Mouse (Mus musculus): ENCODE data around the gene Scimp. TPM values are rescaled to one million over a fixed set of nuclear protein-coding genes. Genes with fewer than 3 reads are reported as not detected.

The Scimp gene
- polyA plus RNA-seq, 1 experiment from 2014 or later = 0.50 TPM

Small RNA genes within 50 kb of the gene (microRNA-seq; reads per million reads assigned to microRNA genes)
- gene Gm22760 (ENCODE audit: borderline number of aligned reads) = not detected

Other genes starting within 250 kb of the Scimp start
- 17.2 and 18.3 TPM in 2 replicates for gene Mink1, start 249.7 kb downstream of the Scimp start, polyA plus RNA-seq (2014; fragmentation: Nextera tagmentation; extraction: Ambion mirVana)
- gene 4930544D05Rik, start 196.7 kb downstream of the Scimp start, polyA plus RNA-seq (2014; fragmentation: Nextera tagmentation; extraction: Ambion mirVana) = not detected in 2 replicates
- 0.51 and 0.58 TPM in 2 replicates for gene Chrne, start 193.4 kb downstream of the Scimp start, polyA plus RNA-seq (2014; fragmentation: Nextera tagmentation; extraction: Ambion mirVana)
- 0.38 and 0.60 TPM in 2 replicates for gene Gp1ba, start 173.5 kb downstream of the Scimp start, polyA plus RNA-seq (2014; fragmentation: Nextera tagmentation; extraction: Ambion mirVana)
- gene Rnf167, start 165.4 kb downstream of the Scimp start, polyA plus RNA-seq (2014; fragmentation: Nextera tagmentation; extraction: Ambion mirVana) = 100 and 105 TPM in 2 replicates
- gene Slc25a11, start 165.1 kb downstream of the Scimp start, polyA plus RNA-seq (2014; fragmentation: Nextera tagmentation; extraction: Ambion mirVana) = 147 and 165 TPM in 2 replicates
- gene Pfn1, start 157.9 kb downstream of the Scimp start, polyA plus RNA-seq (2014; fragmentation: Nextera tagmentation; extraction: Ambion mirVana) = 1,605 and 1,712 TPM in 2 replicates
- gene Eno3, start 155.4 kb downstream of the Scimp start, polyA plus RNA-seq (2014; fragmentation: Nextera tagmentation; extraction: Ambion mirVana) = 165 and 289 TPM in 2 replicates
- gene Spag7, start 143.2 kb downstream of the Scimp start, polyA plus RNA-seq (2014; fragmentation: Nextera tagmentation; extraction: Ambion mirVana) = 88.9 and 97.1 TPM in 2 replicates
- gene Camta2, start 124.5 kb downstream of the Scimp start, polyA plus RNA-seq (2014; fragmentation: Nextera tagmentation; extraction: Ambion mirVana) = 12.6 and 12.8 TPM in 2 replicates
- gene Inca1, start 112.4 kb downstream of the Scimp start, polyA plus RNA-seq (2014; fragmentation: Nextera tagmentation; extraction: Ambion mirVana) = 1.1 TPM in 2 replicates
- 14.4 and 14.8 TPM in 2 replicates for gene Kif1c, start 112.0 kb downstream of the Scimp start, polyA plus RNA-seq (2014; fragmentation: Nextera tagmentation; extraction: Ambion mirVana)
- gene Zfp3, start 48.4 kb downstream of the Scimp start, polyA plus RNA-seq (2014; fragmentation: Nextera tagmentation; extraction: Ambion mirVana) = 7.0 and 7.3 TPM in 2 replicates
- gene Rabep1, start 32.2 kb upstream of the Scimp start, polyA plus RNA-seq (2014; fragmentation: Nextera tagmentation; extraction: Ambion mirVana) = 29.4 and 31.8 TPM in 2 replicates
- gene Nup88, start 157.4 kb upstream of the Scimp start, polyA plus RNA-seq (2014; fragmentation: Nextera tagmentation; extraction: Ambion mirVana) = 118 TPM in 2 replicates
- gene Rpain, start 157.6 kb upstream of the Scimp start, polyA plus RNA-seq (2014; fragmentation: Nextera tagmentation; extraction: Ambion mirVana) = 67.3 and 68.3 TPM in 2 replicates
- gene C1qbp, start 170.4 kb upstream of the Scimp start, polyA plus RNA-seq (2014; fragmentation: Nextera tagmentation; extraction: Ambion mirVana) = 223 and 224 TPM in 2 replicates
- gene Dhx33, start 191.9 kb upstream of the Scimp start, polyA plus RNA-seq (2014; fragmentation: Nextera tagmentation; extraction: Ambion mirVana) = 20.3 and 21.3 TPM in 2 replicates
- gene Mis12, start 207.0 kb upstream of the Scimp start, polyA plus RNA-seq (2014; fragmentation: Nextera tagmentation; extraction: Ambion mirVana) = 29.2 and 30.0 TPM in 2 replicates
- 41.4 and 46.3 TPM in 2 replicates for gene Derl2, start 207.3 kb upstream of the Scimp start, polyA plus RNA-seq (2014; fragmentation: Nextera tagmentation; extraction: Ambion mirVana)
- 50.1 and 65.9 TPM in 2 replicates for gene 6330403K07Rik, start 220.9 kb upstream of the Scimp start, polyA plus RNA-seq (2014; fragmentation: Nextera tagmentation; extraction: Ambion mirVana)